Mouse (Mus musculus) megakaryocyte, embryonic 14.5 days (primary cell): Measurements from ENCODE around the gene 4833439L19Rik. TPM values are rescaled to one million over a fixed set of nuclear protein-coding genes. Genes with fewer than 3 reads are reported as not detected.
A peak's percentile ranks its signal among the peaks of the same experiment; 100 is the strongest.

Experiments
- H3K27me3 ChIP-seq: replicated peaks from 2 replicates; pipeline ENCODE3; 2012; ENCODE audit warnings: inconsistent platforms
- H3K36me3 ChIP-seq: replicated peaks from 2 replicates; pipeline ENCODE3; 2012; ENCODE audit warnings: low read length, inconsistent platforms, mixed read lengths
- H3K4me1 ChIP-seq: 2 replicates; pipeline ENCODE4 v1.6.1; 2012; ENCODE audit warnings: inconsistent platforms
- H3K4me3 ChIP-seq: replicated peaks from 2 replicates; pipeline ENCODE3; 2012; ENCODE audit warnings: moderate library complexity, mild to moderate bottlenecking, inconsistent platforms
- H3K9me3 ChIP-seq: 2 replicates; pipeline ENCODE4 v1.6.1; 2012; ENCODE audit warnings: inconsistent platforms
- FLI1 ChIP-seq: IDR thresholded peaks from 2 replicates; pipeline ENCODE4 v1.6.1; 2012; ENCODE audit warnings: low read length, inconsistent platforms, mixed read lengths
- GATA1 ChIP-seq: IDR thresholded peaks from 3 replicates; pipeline ENCODE4 v1.6.1; 2012; ENCODE audit warnings: mixed read lengths, low read length, inconsistent platforms, borderline replicate concordance
- polyA plus RNA-seq: library from polyadenylated mRNA; stranded (reverse); fragments of >175 nt; gene quantifications from 2 replicates; pipeline ENCODE4 v1.2.3, GENCODE M21; 2012; ENCODE audit warnings: low replicate concordance; ENCODE audit not compliant: insufficient read depth

Gene 4833439L19Rik
- polyA plus RNA-seq, 1 experiment = 23.2 TPM

- Histone ChIP-seq H3K27me3 (no peaks in the 10 kb centered on the region), H3K9me3 (no peaks in the 10 kb centered on the region), H3K36me3 (peaks cover 67% of the 10 kb centered on the region), H3K4me3 (no peak overlapping the region), H3K4me1 (peaks cover 18% of the 10 kb centered on the region)
- TF ChIP-seq FLI1 = no peak
- TF ChIP-seq GATA1 = no peak
Measured at GRCm38 (mm10) chr13:54602639-54603111, 37.4 kb upstream of the 4833439L19Rik start.

- no peaks in the 10 kb centered on the region for H3K9me3 ChIP-seq
- peaks cover 16% of the 10 kb centered on the region for H3K4me1 ChIP-seq
- no peak overlapping the region for H3K4me3 ChIP-seq
- TF ChIP-seq FLI1 = no peak
- H3K27me3 ChIP-seq = no peaks in the 10 kb centered on the region
- H3K36me3 ChIP-seq = peaks cover 77% of the 10 kb centered on the region
Measured at GRCm38 (mm10) chr13:54598622-54599143, 33.4 kb upstream of the 4833439L19Rik start.

- no peak for TF ChIP-seq FLI1
- TF ChIP-seq GATA1 = no peak
- H3K4me3 ChIP-seq = no peak overlapping the region
- no peaks in the 10 kb centered on the region for H3K27me3 ChIP-seq
- H3K4me1 ChIP-seq = peaks cover 15% of the 10 kb centered on the region
- H3K36me3 ChIP-seq = peaks cover 84% of the 10 kb centered on the region
- H3K9me3 ChIP-seq = no peaks in the 10 kb centered on the region
Measured at GRCm38 (mm10) chr13:54596870-54597269, 31.6 kb upstream of the 4833439L19Rik start.

- H3K27me3 ChIP-seq = no peaks in the 10 kb centered on the region
- H3K4me1 ChIP-seq = peaks cover 21% of the 10 kb centered on the region
- H3K4me3 ChIP-seq = peak overlapping the region; percentile 34
- TF ChIP-seq FLI1 (no peak), GATA1 (no peak)
- H3K36me3 ChIP-seq = peaks cover 81% of the 10 kb centered on the region
- H3K9me3 ChIP-seq = no peaks in the 10 kb centered on the region
Measured at GRCm38 (mm10) chr13:54596107-54596690, 31.0 kb upstream of the 4833439L19Rik start.

GRCm38 (mm10) chr13:54593617-54594016, 28.4 kb upstream of the 4833439L19Rik start:
- H3K27me3 ChIP-seq = no peaks in the 10 kb centered on the region
- H3K36me3 ChIP-seq = peaks cover 61% of the 10 kb centered on the region
- no peak for TF ChIP-seq GATA1
- TF ChIP-seq FLI1 = no peak
- H3K4me1 ChIP-seq = peaks cover 36% of the 10 kb centered on the region
- H3K4me3 ChIP-seq = no peak overlapping the region
- H3K9me3 ChIP-seq = no peaks in the 10 kb centered on the region

- peaks cover 39% of the 10 kb centered on the region for H3K4me1 ChIP-seq
- peaks cover 61% of the 10 kb centered on the region for H3K36me3 ChIP-seq
- no peaks in the 10 kb centered on the region for H3K9me3 ChIP-seq
- H3K27me3 ChIP-seq = no peaks in the 10 kb centered on the region
- H3K4me3 ChIP-seq = no peak overlapping the region
- TF ChIP-seq GATA1 (no peak), FLI1 (no peak)
Measured at GRCm38 (mm10) chr13:54591776-54592356, 26.6 kb upstream of the 4833439L19Rik start.

- Histone ChIP-seq H3K9me3 (no peaks in the 10 kb centered on the region), H3K36me3 (peaks cover 60% of the 10 kb centered on the region), H3K27me3 (no peaks in the 10 kb centered on the region), H3K4me1 (peaks cover 31% of the 10 kb centered on the region), H3K4me3 (peak within 1 kb of the TSS; percentile 98)
- TF ChIP-seq FLI1 = no peak
- TF ChIP-seq GATA1 = no peak
Measured at GRCm38 (mm10) chr13:54589996-54590951, 25.0 kb upstream of the 4833439L19Rik start, which contains the start of the genes Nop16 and Higd2a. Nop16 (minus strand) TSS chr13:54590090. Higd2a (plus strand) TSS chr13:54590207.

- TF ChIP-seq FLI1 = no peak
- no peak for TF ChIP-seq GATA1
- H3K4me1 ChIP-seq = peaks cover 31% of the 10 kb centered on the region
- no peaks in the 10 kb centered on the region for H3K9me3 ChIP-seq
- H3K27me3 ChIP-seq = no peaks in the 10 kb centered on the region
- peak overlapping the region; percentile 98 for H3K4me3 ChIP-seq
- peaks cover 60% of the 10 kb centered on the region for H3K36me3 ChIP-seq
Measured at GRCm38 (mm10) chr13:54589414-54589995, 24.3 kb upstream of the 4833439L19Rik start.

- TF ChIP-seq FLI1 (no peak), GATA1 (no peak)
- H3K4me1 ChIP-seq = peaks cover 20% of the 10 kb centered on the region
- no peak overlapping the region for H3K4me3 ChIP-seq
- no peaks in the 10 kb centered on the region for H3K27me3 ChIP-seq
- H3K9me3 ChIP-seq = no peaks in the 10 kb centered on the region
- peaks cover 75% of the 10 kb centered on the region for H3K36me3 ChIP-seq
Measured at GRCm38 (mm10) chr13:54585831-54586230, 20.6 kb upstream of the 4833439L19Rik start.
